Mouse (Mus musculus): Measurements from ENCODE around the gene Gm8906. TPM values are rescaled to one million over a fixed set of nuclear protein-coding genes. Genes with fewer than 3 reads are reported as not detected.
"Not testable (repeated sequence)": the region's sequence is repeated elsewhere in the genome, so short reads cannot be mapped to it uniquely, and the experiment has no call there.

Gene Gm8906
- polyA plus RNA-seq (2015; fragmentation: Nextera tagmentation; extraction: Ambion mirVana): not detected in 2 replicates

- H3K9ac ChIP-seq (replicated peaks; ENCODE audit: low read depth, low read length); H3K4me1 ChIP-seq (replicated peaks; ENCODE audit: control insufficient read depth, insufficient read depth, low read length); ATAC-seq; H3K4me2 ChIP-seq (ENCODE audit: low read length); H3K27me3 ChIP-seq (replicated peaks; ENCODE audit: control insufficient read depth, insufficient read depth, low read length); H3K36me3 ChIP-seq (ENCODE audit: control insufficient read depth, insufficient read depth); H3K4me3 ChIP-seq (replicated peaks; ENCODE audit: low read length); H3K27ac ChIP-seq (ENCODE audit: low read length); H3K9me3 ChIP-seq (ENCODE audit: control insufficient read depth, low read length): not testable (repeated sequence)
- WGBS: 30% methylated on average over 2 of the region's 3 CpGs
Measured at GRCm38 (mm10) chr5:11502385-11502784, at the start of gene Gm8906. Gm8906 (plus strand) TSS chr5:11502685.

Other genes starting within 250 kb of the Gm8906 start
- gene Gm8890, start 246.7 kb upstream of the Gm8906 start, polyA plus RNA-seq (2015; fragmentation: Nextera tagmentation; extraction: Ambion mirVana): not detected in 2 replicates
- not detected in 2 replicates for gene Speer1, start 161.2 kb upstream of the Gm8906 start, polyA plus RNA-seq (2015; fragmentation: Nextera tagmentation; extraction: Ambion mirVana)
- gene Gm8897, start 86.3 kb upstream of the Gm8906 start, polyA plus RNA-seq (2015; fragmentation: Nextera tagmentation; extraction: Ambion mirVana): not detected in 2 replicates
- gene Gm6460, start 92.2 kb downstream of the Gm8906 start, polyA plus RNA-seq (2015; fragmentation: Nextera tagmentation; extraction: Ambion mirVana): not detected in 2 replicates
- gene Gm8922, start 179.3 kb downstream of the Gm8906 start, polyA plus RNA-seq (2015; fragmentation: Nextera tagmentation; extraction: Ambion mirVana): not detected in 2 replicates

Data from forebrain, embryonic 16.5 days (tissue).